Mouse (Mus musculus) heart, adult 9 months (tissue): ENCODE measurements around the gene Katnbl1.

Experiments
- DNase-seq, 2 experiments: peaks; one replicate each; pipeline ENCODE4 v3.0.0; 2022; ENCODE audit warnings: low spot score in 2 of 2

Gene Katnbl1

DNA sequence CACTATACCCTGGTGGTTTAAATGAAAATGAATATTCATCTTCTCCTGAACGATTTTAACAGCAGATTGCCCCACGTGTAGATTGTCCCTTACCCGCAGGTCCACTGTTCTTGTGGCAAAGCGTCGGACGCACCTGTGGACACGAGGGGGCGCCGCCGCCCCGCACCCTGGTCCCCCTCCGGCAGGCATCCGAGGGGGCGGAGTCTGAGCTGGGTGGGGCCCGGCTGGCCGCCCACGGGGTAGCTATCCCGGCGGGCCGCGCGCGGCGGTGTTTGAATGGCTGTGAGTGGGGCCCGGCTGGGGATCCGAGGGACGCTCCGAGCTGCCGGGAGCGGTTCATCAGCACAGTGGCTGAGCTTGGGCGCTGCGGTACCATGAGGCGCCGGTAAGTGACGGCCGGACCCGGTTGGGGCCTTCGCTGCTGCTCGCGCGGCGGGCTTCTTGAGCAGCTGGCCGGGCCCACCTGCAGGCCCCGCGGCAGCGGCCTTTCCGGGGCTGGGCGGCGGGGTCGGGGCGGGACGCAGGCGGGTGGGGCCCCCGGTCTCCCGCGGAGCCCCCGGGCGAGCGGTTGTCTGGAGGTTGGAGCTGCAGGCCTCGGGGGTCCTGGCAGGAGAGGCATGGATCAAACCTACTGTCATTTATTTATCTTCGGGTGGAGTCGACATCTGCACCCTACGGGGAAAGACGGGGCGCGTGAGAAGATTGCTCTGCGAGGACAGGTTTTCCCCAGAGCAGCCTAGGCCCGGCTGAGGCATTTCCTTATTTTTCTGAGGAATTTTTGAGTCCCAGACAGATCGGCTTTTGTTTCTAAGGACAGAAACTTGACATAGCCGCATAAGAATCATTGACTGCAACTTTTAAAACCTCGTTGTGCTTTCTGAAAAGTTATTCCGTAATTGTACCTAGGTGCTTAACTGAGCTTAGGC is at the start of gene Katnbl1:
Gene Katnbl1, plus strand, starts transcription at position 239 of the 926 bp plus-strand sequence.
- DNase-seq: peak; percentile 90 to 91

DNA sequence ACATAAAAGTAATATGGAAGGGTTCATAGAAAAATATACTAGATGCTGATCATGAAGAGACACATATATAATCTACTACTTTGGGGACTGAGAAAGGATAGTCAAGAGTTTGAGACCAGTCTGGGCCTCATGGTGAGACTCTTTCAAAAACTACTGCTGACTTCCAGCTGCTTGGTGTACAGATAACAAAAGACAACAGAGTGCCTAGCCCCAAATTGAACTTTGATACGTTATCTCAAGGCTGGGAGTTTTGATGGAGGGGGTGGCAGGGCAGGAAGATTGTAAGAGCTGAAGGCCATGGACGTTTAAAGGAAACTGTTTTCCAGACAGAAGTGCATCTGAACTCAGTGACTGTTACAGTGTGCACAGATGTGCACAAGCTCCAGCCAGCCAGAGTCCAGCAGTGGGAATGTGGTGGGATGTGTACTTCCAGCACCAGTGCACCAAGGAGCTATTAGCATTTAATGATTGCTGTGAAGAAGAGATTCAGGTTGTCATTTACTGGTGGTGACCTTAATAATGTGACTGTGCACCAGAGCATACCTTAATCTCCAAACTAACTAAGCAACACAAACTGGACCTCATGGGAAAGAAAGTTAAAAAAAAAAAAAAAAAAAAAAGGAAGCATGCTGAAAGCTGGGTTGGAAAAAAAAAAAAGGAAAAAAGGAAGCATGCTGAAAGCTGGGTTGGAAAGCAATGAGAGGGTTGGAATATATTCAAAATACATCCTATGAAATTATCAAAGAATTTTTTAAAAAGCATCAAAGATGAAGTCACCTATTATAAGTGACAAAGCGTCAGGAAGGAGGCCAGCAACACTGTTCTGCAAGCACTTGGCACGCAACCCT is 46.7 kb upstream of the Katnbl1 start:
- DNase-seq: no peak

DNA sequence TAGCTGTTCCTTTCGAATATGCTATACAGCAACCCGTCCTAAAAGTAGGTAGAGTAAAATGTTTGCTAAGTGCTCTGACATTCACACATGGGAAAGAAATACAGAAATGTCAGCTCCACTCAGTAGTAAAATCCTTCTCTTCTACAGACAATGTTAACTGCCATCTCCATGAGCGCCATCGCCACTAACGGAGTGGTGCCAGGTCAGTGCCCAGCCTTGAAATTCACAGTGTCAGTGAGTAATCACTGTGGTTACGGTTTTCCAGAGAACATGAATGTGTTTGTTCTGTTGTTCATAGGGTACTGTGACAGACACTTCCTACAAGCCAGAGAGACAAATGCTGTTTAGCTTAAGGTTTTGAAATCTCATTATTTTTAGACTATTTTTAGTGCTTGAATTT is 41.8 kb upstream of the Katnbl1 start:
- DNase-seq: no peak

DNA sequence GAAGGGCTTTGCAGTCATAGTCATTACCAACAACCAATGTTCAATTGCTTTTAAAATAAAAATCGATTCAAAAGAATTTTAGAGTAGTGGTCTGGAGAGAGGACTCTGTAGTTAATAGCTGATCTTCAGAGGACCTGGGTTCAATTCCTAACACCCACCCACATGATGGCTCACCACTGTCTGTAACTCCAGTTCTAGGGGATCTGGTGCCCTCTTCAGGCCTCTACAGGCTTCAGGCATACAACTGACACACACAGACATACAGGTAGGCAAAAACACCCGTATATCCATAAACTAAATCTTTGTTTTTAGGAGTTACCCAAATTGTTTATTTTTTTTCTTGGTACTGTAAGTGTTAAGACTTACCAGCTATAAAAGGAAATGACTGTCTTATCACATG is 39.3 kb upstream of the Katnbl1 start:
- no peak for DNase-seq

DNA sequence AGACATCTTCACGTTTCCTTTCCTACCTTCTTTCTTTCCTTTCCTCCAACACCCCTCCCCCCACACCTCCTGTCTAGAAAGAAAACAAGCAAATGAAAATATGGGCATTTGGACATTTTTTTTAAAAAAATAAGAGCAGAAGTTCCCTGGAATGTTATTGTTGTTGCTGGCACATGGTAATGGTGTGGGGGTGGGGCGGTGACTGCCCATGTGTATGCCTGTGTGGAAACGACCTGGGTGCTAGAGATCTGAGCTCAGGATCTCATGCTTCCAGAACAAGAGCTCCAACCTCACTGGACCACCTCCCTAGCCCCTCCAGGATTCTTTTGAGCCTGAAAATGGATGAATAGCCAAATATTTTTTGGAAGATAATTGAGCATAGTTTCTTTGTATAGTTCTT is 37.9 kb upstream of the Katnbl1 start:
- DNase-seq: no peak

DNA sequence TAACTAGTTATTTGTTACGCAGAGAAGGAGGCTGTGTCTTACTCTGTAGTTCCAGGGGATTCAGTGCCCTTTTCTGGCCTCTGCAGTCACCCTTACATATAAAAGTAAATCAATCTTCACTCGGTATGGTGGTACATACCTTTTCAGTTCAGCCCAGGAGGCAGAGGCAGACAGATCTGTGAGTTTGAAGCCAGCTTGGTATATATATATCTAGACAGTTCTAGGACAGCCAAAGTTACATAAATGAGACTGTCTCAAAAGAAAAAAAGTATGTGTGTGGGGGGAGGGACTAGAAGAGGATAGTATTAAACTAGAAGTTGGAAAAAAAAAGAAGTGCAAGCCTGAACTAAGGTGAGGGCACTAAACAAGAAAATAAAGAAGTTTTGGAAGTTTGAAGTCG is 30.8 kb upstream of the Katnbl1 start:
- no peak for DNase-seq

DNA sequence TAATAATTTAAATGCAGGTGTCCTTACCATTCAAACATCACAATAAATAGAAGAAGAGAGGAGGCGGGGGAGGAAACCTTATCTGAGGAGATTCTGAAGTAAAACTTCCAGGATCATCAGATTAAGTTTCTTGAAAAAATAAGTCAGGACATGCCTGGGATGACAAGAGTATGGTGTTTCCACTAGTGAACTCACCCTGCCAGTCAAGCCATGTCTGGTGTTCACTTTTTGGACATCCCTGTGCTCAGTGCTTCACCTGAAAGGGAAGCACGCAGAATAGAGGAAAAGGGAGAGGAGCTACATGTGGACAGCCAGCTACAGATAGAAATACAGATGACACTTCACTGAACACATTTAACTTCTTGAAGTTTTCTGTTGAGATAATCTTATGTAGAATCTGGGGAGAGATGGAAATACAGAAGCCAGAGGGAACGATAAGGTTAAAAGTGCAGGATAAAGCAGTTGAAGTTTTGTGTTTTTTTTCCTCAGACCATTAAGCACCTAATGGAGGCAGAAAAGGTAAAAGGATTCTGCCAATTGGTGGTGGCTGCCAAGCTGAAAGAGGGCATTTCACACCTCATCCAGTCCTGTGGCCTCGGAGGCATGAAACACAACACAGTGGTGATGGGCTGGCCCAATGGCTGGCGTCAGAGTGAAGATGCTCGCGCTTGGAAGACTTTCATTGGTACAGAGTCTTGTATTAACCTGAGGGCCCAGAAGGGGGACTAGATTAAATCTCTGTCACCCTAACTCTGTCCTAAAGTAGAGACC is 25.1 kb upstream of the Katnbl1 start:
- no peak for DNase-seq

DNA sequence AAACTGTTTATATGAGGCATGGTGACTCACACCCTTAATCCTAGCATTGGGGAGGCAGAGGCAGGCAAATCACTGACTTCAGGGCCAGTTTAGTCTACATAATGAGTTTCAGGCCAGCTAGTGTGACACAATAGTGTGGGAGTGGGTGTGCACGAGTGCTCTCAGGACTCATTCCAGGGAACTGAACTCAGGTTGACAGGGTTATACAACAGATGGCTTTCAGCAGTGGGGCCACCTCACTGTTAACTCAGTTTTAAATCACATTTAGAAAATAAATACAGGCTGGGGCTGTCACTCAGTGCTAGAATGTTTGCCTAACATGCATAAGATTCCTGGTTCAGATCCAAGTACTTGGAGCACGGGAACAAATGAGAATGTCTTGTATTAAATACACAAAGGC is 19.4 kb upstream of the Katnbl1 start:
- no peak for DNase-seq

DNA sequence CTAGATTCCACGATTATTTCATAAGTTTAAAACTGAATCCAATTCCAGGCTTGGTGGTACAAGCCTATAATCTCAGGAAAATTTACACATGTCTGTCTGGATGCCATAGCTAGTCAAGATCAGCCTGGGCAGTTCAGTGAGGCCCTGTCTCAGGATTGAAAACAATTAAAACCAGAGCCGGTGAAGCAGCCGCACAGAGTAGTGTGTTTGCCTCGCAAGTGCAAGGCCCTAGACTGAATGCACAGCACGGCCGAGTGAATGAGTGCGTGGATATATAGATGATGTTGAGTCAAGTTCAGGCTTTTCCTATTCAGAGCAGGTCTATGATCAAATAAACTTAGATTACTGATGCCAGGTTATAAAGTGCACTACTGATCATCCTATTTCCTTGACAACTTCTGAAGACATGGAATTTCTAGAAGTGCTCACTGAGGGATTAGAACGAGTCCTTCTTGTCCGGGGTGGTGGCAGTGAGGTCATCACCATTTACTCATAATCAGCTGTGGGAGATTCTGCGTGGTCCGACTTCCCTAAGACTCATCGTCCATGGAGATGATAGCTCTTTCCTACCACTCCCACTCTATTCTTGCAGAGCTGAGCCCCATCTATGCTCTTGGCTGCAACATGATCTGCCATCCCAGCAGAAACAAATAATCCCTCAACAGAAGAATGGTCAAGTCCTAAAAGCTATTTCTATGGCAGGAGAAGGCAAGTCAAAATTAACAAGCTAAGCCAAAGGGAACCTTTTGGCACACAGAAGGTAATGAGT is 18.8 kb upstream of the Katnbl1 start:
- DNase-seq: no peak

DNA sequence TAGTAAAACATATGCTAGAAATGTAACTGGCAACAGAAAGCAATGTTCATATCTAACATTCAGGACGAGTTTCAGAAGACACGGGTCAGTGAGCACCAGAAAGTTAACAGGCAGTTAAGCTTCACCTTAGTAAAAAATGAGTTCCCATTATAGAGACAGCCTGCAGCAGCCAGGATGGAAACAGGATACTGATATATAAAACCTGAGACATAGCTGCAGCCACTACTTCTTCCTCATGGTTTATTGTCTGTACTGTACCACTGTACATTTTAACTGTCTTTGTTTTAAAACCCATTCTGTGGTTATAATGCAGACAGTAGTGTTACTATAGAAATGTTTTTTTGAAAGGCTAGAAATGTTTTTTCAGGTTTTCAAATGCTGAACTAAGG is 18.2 kb upstream of the Katnbl1 start:
- no peak for DNase-seq

DNA sequence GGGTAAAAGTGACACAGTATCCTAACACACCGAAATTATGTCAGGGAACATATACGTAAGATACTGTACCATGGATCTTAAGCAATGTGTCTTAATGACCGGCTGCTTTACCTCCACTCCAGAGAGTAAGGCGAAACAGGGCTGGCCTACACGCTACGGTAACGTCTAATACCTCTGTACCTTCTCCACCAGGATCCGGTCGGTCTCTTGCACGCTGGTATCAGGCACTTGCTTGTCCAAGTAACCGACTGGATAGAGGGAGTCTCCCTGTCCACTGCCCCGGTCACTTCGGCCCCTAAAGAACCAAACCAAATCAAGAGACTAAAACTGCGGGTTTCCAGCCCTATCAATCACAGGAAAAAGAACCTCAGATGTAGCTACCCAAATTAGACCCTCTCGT is 11.8 kb upstream of the Katnbl1 start:
- peak in 1 of 2 experiments; percentile 4 for DNase-seq

DNA sequence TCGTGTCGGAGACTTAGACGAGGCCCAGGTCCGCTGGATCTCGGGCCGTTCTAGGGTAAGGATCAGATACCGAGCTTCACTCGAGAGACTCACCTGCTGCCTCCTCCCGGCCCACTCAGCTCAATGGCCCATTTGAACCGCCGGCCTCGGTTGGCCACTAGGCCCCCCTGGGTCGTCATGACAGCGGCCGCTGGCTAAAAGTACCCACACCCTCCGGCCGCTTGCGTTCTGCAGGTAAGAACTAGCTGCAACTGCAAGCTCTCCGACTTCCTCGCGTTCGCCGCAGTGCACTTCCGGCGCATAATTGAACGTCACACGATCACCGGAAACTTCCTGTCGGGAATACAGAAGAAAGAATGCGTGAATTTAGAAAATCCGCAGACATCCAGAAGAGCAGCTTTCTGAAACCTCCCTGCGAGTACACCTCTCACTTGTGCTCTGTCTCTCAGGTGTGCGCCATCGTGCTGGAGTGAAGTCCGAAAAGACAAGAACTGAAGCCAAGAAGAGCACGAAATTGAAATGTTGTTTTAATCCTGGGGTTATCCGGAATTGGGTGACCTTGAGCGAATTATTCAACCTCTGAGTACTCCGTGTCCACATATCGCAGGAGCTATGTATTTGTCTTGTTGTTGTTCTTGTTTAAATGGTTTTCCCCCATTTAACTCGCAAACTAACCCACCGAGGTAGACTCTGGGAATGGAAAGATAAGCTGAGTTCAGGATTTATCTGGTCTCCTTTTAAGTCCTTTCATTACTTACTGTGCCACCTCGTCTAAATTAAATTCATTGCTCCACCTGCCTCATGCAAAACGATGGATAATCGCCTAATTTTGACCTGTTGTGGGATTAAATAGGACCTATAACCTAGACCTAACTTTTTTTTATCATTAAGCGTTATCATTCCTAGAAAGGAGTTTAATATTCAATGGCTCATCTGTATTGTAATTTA is 11.0 kb upstream of the Katnbl1 start, which contains the start of gene Emc4:
Gene Emc4, minus strand, starts transcription at position 302 of the 948 bp plus-strand sequence.
- peak; percentile 70 to 87 for DNase-seq

DNA sequence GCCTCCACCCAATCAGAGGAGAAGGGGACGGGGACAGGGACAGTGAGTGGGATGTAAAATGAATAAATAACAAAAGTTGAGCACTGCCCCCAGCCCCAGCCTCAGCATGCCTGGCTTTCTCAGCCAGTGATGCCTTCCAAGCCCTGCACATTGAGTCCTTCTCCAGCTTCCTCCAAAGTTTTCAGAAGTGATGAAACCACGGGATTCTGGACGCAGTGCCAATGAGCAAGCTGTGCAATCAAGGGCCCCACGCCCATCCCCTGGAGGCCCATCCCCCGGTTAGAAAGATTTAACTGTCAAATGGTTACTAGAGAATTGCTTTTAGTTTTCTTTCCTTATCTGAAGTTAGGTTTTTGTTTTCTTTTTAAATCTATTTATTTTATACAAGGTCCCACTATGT is 9.1 kb upstream of the Katnbl1 start:
- DNase-seq: peak; percentile 50 to 69

DNA sequence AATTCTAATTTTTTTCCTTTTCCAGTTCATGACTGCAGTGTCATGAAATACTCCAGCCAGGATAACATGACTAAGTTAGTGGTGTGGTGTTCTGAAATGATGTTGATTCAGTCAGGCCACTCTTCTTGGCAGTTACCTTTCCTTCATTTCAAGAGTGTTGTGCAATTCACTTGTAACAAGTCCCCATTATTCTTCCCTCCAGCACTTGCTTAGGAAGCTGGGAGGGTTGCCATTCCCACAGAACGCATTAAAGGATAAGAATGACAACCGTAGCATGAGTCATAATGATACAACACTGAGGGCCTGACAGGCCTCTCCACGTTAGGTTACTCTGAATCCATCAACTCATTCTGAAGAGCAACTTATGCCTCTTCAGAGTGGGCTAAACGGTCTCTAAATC is 5.9 kb upstream of the Katnbl1 start:
- DNase-seq: peak; percentile 52 to 61

DNA sequence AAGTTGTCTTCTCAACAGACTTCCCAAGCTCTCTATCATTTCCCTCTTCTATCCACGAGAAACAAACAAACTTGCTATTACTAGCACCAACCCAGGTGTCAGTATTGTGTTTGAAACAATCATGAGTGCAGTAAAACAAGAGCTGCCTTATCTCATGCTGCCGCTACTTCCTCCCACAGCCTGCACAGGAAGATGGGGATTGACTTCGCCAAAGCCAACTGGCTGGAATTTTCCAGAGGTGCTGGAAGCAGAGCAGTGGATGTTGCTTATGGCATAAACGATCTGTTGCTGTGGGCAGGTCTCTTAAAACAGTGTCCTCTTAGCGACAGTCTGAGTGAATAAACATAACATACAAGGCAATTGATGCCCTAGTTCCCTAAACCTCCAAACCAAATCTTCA is 4.4 kb upstream of the Katnbl1 start:
- DNase-seq: peak; percentile 51 to 70

DNA sequence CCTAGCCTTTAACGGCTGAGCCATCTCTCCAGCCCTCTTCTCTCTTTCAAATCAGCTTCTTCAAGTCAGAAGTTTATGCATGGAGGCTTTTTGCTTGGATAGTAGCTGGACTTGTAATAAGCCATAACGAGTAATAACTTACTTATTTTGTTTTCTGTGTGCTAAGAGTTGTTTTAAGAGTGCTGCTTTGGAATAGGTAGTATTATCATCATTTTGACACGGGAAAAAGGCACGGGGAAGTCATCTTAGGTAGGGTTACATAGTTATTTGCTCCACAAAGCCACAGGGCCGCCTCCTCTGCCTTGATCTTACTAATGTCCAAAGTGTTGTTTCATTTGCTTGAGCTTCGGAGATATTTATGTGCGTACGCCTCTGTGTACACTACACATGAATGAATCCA is 1.1 kb downstream of the Katnbl1 start:
- no peak for DNase-seq

DNA sequence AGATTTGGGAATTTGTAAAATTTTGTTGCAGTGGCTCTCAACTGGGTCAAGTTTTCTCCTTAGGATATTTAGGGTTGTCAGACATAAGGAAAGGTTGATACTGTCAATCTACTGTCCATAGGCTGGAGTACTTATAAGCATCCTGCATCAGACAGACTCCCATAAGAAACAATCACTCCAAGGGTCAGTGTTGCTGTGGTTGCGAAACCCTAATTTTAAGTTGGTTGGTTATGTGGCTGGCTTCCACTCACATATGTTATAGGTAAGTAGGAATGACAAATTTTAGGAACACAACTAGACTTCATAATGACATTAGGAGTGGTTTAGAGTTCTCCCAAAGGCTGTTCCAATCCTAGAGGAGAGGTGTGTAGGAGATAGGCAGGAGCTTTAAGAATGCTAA is 2.2 kb downstream of the Katnbl1 start:
- no peak for DNase-seq

DNA sequence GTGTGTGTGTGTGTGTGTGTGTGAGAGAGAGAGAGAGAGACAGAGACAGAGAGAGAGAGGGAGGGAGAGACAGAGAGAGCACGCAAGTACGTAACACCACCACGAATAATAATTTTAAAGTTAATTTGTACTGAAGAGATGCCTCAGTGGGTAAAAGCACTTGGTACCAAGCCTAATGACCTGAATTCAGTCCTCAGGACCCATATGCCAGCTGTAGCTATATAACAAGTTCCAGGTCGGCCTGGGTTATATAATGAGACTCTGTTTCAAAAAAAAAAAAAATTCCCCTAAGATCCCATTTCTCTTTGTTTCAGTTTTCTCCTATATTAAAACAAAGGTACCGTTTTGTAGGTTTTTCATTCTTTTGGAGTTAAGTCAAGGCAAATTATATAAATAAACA is 11.8 kb downstream of the Katnbl1 start:
- DNase-seq: no peak

DNA sequence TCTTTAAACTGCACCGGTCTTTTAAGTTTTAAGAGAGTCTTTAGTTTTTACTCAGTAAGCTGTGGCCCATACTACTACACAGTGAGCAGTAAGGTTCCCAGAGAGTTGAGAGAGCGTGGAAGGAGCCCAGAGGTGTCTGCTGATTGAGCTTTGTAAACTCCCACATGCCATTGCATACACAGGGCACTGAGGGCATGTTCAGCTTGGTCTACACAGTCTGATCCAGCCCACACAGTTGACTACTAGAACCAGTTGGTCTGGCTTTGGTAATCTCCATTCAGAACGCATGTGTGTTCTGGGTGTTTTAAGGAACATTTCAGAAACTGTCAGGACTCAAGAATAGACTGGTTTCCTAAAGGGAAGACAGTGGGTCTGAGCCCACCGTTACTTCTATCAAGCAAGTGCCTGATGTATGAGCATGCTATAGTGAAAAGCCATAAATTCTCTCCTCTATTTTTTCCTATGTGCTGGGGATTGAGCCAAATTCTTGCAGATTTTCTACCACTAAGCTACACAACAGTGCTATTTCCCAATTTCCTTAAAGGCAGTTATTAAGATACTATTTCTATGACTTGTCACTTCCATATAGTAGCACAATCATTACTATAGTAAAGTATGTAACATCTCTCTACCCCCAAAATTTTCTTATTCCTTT is 12.5 kb downstream of the Katnbl1 start:
- DNase-seq: no peak
